ENCODE assay signal across 23 mouse cellular contexts in the genomic region with DNA sequence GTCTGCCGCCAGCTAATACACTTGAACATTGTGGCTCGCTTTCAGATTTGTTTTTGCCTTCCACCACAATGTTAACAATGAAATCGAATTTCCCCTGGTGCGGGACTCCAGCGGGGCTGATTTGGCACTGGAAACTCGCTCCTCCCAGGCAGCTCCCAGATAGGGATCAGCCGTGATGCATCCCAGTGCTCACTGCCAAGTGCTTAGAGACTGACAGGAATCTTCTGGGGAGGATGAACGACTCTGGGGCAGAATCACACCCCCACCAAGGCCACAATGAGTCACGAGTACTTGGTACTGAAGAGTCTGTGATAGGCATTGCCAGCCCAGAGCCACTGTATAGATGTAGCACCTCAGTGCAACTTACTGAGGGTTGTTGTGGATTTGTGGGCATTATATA.
A peak's percentile ranks its signal among the peaks of the same experiment; 100 is the strongest.
DNase-seq lines count a peak whose midpoint lies in the region; ATAC-seq lines count a peak whose summit lies in the region.
"Had no signal": no experiment of that assay in that cellular context is flagged by ENCODE, and none has a peak within 500 bp of the region (broad histone marks: within the 10 kb centered on the region; RNA-seq: fewer than 3 reads in every experiment).

No protein-coding gene starts in this region.

- H3K27me3 ChIP-seq in kidney, embryonic 14.5 days (ENCODE audit: control insufficient read depth, insufficient read depth, low read length): no peaks in the 10 kb centered on the region
- H3K27me3 ChIP-seq: forebrain, embryonic 13.5 days; hindbrain, embryonic 12.5 days; intestine, embryonic 15.5 days; kidney, embryonic 15.5 days; limb, embryonic 13.5 days; liver, embryonic 13.5 days; midbrain, embryonic 13.5 days; neural tube, embryonic 13.5 days had no signal

- no peaks in the 10 kb centered on the region for H3K4me1 ChIP-seq in kidney, embryonic 14.5 days (ENCODE audit: control insufficient read depth, insufficient read depth, low read length)
- H3K4me1 ChIP-seq: hindbrain, embryonic 12.5 days; intestine, embryonic 15.5 days; kidney, embryonic 15.5 days; limb, embryonic 13.5 days; neural tube, embryonic 13.5 days had no signal

- H3K9me3 ChIP-seq in kidney, embryonic 14.5 days (ENCODE audit: control insufficient read depth, low read length): no peaks in the 10 kb centered on the region
- H3K9me3 ChIP-seq: forebrain, embryonic 13.5 days; hindbrain, embryonic 12.5 days; intestine, embryonic 15.5 days; kidney, embryonic 15.5 days; limb, embryonic 13.5 days; liver, embryonic 13.5 days; midbrain, embryonic 13.5 days; neural tube, embryonic 13.5 days had no signal

- 81% methylated on average over 9 of the region's 9 CpGs for WGBS in kidney, embryonic 14.5 days

- H3K4me2 ChIP-seq in kidney, embryonic 14.5 days (replicated peaks; ENCODE audit: low read depth, low read length): no peak overlapping the region
- H3K4me2 ChIP-seq: forebrain, embryonic 13.5 days; heart, embryonic 11.5 days; hindbrain, embryonic 12.5 days; intestine, embryonic 15.5 days; kidney, embryonic 15.5 days; limb, embryonic 13.5 days; liver, embryonic 13.5 days; midbrain, embryonic 13.5 days; neural tube, embryonic 13.5 days had no signal

- peak; percentile 44 for DNase-seq in right cerebral cortex, adult 18-20 months
- no peak for DNase-seq in right cerebral cortex, postnatal 4 days
- DNase-seq in adrenal gland, adult (ENCODE audit: inconsistent age in 2 of 2, low spot score in 1 of 2): peak; percentile 82 to 92
- peak; percentile 69 for DNase-seq in adrenal gland, postnatal 25 days
- no peak for DNase-seq in heart, adult 18-20 months
- no peak for DNase-seq in retina, embryonic 14.5 days (ENCODE audit: low spot score)
- DNase-seq: cerebellum, adult 8-10 months; heart, postnatal 10 days; kidney, postnatal 4 days; liver, embryonic 13.5 days; right cerebral cortex, postnatal 25 days; thymus, postnatal 14 days had no signal

- H3K27ac ChIP-seq in kidney, embryonic 14.5 days (ENCODE audit: low read depth, low read length): no peak overlapping the region
- H3K27ac ChIP-seq: forebrain, embryonic 13.5 days; hindbrain, embryonic 12.5 days; intestine, embryonic 15.5 days; kidney, embryonic 15.5 days; limb, embryonic 13.5 days; liver, embryonic 13.5 days; midbrain, embryonic 13.5 days; neural tube, embryonic 13.5 days had no signal

- H3K36me3 ChIP-seq in kidney, embryonic 14.5 days (ENCODE audit: control insufficient read depth, insufficient read depth, low read length): no peaks in the 10 kb centered on the region; the same call in 1 of the 2 replicates
- H3K36me3 ChIP-seq: intestine, embryonic 15.5 days; kidney, embryonic 15.5 days; liver, embryonic 13.5 days had no signal

- no peak for ATAC-seq in kidney, embryonic 14.5 days (ENCODE audit: low FRiP score, low TSS enrichment)
- ATAC-seq: CD4-positive, CD25-positive, alpha-beta regulatory T cell, adult 4 months; forebrain, embryonic 13.5 days; intestine, embryonic 15.5 days; midbrain, embryonic 13.5 days had no signal

- H3K4me3 ChIP-seq in kidney, embryonic 14.5 days (ENCODE audit: low read length): no peak overlapping the region
- H3K4me3 ChIP-seq: erythroblast, embryonic 14.5 days; forebrain, embryonic 13.5 days; hindbrain, embryonic 12.5 days; intestine, embryonic 15.5 days; kidney, embryonic 15.5 days; limb, embryonic 13.5 days; liver, embryonic 13.5 days; midbrain, embryonic 13.5 days; neural tube, embryonic 13.5 days had no signal

- no peak overlapping the region for H3K9ac ChIP-seq in kidney, embryonic 14.5 days (ENCODE audit: low read depth, low read length)
- H3K9ac ChIP-seq: forebrain, embryonic 13.5 days; hindbrain, embryonic 12.5 days; intestine, embryonic 15.5 days; kidney, embryonic 15.5 days; limb, embryonic 13.5 days; liver, embryonic 13.5 days; midbrain, embryonic 13.5 days; neural tube, embryonic 13.5 days had no signal

Comparison
In these comparisons a context has a peak if more than half of its experiments do, and no peak if none do; other contexts are left out.
1. DNase-seq: peak in right cerebral cortex, adult 18-20 months (single experiment), adrenal gland, adult (2 of 2) and adrenal gland, postnatal 25 days (single experiment); none in right cerebral cortex, postnatal 4 days (single experiment), heart, adult 18-20 months (0 of 2) and retina, embryonic 14.5 days (single experiment).